Mouse (Mus musculus): ENCODE data around the gene Ankrd63.
"Not testable (repeated sequence)": the region's sequence is repeated elsewhere in the genome, so short reads cannot be mapped to it uniquely, and the experiment has no call there.

- not testable (repeated sequence) for TF ChIP-seq CTCF, EP300 (IDR thresholded peaks at IDR 0.05; ENCODE audit: low read depth)
Observed at GRCm38 (mm10) chr2:118650697-118651096, 53.1 kb downstream of the Ankrd63 start.
